Mouse (Mus musculus): ENCODE results near the gene Aagab.
A peak's percentile ranks its signal among the peaks of the same experiment; 100 is the strongest.

Aagab gene

GRCm38 (mm10) chr9:63606594-63606993, 4.1 kb downstream of the Aagab start:
- DNase-seq (ENCODE audit: low read depth, low spot score), result no peak

GRCm38 (mm10) chr9:63608006-63608405, 5.5 kb downstream of the Aagab start:
- DNase-seq (ENCODE audit: low read depth, low spot score), result no peak

- DNase-seq (ENCODE audit: low read depth, low spot score), result no peak
These were observed 6.8 kb downstream of the Aagab start for GRCm38 (mm10) chr9:63609246-63609645.

GRCm38 (mm10) chr9:63609776-63610175, 7.3 kb downstream of the Aagab start:
- DNase-seq (ENCODE audit: low read depth, low spot score), result no peak

DNA sequence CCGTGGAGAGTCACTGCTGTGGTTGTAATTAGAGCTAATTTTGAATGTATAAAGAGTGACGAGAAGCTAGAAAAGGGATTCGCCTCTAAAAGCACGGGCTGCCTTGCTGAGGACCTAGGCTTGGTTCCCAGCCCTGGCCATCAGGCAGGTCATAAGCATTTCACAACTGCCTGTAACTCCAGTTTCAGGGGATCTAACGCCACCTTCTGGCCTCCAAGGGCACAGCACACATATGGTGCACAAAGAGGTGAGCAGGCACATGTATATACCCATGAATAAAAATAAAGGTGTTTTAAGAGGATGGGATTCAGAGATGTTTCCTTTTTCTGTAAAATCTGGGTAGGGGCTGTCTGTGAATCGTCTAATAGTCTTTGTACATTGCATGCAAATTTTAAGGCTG, 7.8 kb downstream of the Aagab start:
- no peak for DNase-seq (ENCODE audit: low read depth, low spot score)

GRCm38 (mm10) chr9:63610841-63611366, 8.4 kb downstream of the Aagab start:
- no peak for DNase-seq (ENCODE audit: low read depth, low spot score)

DNA sequence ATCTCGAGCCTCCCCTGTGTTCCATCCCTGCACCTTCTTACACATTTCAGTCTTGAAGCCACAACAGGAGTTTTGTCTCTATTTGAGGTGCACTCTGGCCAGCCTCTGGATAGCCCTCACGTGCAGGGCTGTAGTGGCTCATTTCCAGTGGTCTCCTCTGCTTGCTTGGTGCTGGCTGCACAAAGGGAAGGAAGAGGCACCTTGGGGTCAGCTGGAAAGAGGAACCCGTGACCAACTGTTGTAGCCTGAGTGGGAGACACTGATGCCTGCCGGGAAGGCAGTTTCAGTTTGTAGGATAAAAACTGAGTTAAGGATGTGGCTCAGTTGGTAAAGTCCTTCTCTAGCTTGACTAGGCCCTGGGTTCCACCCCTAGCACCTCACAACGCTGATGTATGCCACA, 9.5 kb downstream of the Aagab start:
- DNase-seq (ENCODE audit: low read depth, low spot score), result no peak

GRCm38 (mm10) chr9:63612565-63613515, 10.4 kb downstream of the Aagab start:
- no peak for DNase-seq (ENCODE audit: low read depth, low spot score)

DNA sequence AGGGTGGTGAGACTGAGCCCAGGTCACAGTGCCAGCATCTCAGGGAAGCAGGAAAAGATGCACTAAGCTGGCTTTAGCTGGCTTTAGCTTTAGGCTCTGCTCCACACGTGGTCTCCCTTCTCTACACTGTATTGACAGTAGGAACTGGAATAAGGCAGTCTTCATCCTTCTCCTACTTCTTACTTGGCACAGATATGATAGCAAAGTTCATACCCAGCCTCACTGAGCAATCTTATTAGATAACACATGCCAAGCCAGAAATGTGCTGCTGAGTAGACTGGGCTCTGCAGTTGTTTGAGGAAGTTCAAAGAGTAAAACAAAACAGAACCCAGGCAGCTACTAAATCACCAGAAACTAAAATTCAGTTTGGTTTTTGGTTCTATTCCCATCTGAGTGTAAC, 11.1 kb downstream of the Aagab start:
- DNase-seq (ENCODE audit: low read depth, low spot score), result no peak

GRCm38 (mm10) chr9:63614018-63614985, 11.8 kb downstream of the Aagab start:
- DNase-seq (ENCODE audit: low read depth, low spot score), result no peak

DNA sequence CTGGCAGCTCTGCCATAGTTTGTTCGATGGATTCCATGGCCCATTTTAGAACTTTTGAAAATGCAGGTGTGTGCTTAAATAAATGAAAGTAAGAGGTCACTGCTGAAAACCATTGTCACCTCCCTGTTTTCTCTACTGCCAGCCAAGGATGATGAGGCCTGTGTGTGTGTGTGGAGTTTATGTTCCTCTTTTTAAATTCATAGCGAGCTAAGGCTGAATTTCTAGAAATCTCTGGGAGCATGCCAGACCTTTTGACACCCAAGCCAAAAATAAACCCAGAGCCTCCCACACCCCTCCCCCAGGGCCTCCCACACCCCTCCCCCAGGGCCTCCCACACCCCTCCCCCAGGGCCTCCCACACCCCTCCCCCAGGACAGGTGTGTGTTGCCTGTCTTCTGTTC, 15.5 kb downstream of the Aagab start:
- DNase-seq (ENCODE audit: low read depth, low spot score), result no peak

GRCm38 (mm10) chr9:63623895-63624569, 21.6 kb downstream of the Aagab start:
- no peak for DNase-seq (ENCODE audit: low read depth, low spot score)

- no peak for DNase-seq (ENCODE audit: low read depth, low spot score)
These were observed 22.8 kb downstream of the Aagab start for GRCm38 (mm10) chr9:63625090-63625756.

DNA sequence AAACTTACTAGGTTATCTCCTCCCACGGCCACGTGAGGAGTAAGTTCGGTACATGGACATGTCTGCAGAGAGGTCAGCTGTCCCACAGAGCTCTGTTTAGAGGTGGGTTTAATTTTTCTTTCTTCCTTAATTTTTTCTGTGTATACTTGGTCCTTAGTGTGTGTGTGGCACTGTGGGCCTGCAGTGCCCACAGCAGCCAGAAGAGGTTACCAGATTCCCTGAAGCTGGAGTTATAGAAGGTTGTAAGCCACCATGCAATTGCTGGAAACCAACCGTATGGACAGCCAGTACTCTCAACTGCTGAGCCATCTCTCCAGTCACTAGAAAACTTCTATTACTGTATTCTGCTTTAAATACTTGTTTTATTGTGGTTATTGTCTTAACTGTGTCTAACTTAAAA, 29.6 kb downstream of the Aagab start:
- no peak for DNase-seq (ENCODE audit: low read depth, low spot score)

GRCm38 (mm10) chr9:63632924-63633323, 30.5 kb downstream of the Aagab start:
- DNase-seq (ENCODE audit: low read depth, low spot score), result peak; percentile 90

DNA sequence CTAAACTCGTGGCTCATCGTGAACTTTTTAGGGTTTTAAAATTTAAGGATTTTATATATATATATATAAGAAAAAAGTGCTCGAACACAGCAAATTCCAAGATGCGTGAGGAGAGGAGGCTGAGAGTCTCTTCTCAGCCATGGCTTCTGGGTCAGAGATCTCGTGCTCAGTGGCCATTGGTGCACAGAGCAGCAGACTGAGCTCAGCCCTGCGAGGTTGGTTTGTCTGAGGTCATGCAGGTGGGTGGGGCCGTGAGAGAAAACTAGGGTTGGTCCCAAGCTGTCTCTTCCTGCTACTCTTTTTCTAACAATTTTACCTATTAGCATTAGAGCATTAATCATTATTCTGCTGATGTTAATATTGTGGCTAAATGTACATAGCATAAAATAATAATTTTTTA, 30.9 kb downstream of the Aagab start:
- no peak for DNase-seq (ENCODE audit: low read depth, low spot score)

- no peak for DNase-seq (ENCODE audit: low read depth, low spot score)
These were observed 33.7 kb downstream of the Aagab start for GRCm38 (mm10) chr9:63636113-63636512.

DNA sequence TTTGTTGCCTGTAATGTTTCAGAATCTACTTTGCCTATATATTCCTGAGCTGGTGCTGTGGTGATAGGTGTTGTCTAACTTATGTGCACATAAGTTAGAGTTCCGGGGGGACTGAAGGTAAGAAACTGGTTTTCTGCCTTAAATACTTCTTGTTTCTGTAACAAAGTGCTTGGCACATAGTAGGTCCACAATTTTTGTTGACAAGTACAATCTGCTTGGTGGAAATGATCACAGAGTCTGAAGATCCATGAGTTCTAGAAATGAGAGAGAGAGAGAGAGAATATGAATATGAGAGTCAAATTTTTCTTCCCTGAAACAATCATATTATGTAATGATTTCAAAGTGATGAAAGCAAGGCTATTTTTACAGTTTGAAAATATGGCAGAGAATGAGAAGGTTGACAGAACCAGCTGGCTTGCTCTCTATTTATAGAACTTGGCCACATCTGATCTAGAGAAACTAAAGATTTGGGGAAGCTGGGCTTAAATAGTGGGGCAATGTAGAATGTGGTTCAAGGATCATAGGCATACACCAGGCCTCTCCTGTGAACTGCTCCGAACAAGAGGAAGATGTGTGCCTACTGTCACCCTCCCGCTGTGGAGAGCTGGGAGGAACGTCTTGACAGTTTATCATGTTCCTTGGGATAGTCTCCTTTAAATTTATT, 39.7 kb downstream of the Aagab start:
- peak; percentile 84 for DNase-seq (ENCODE audit: low read depth, low spot score)

GRCm38 (mm10) chr9:63644011-63644410, 41.6 kb downstream of the Aagab start:
- no peak for DNase-seq (ENCODE audit: low read depth, low spot score)

DNA sequence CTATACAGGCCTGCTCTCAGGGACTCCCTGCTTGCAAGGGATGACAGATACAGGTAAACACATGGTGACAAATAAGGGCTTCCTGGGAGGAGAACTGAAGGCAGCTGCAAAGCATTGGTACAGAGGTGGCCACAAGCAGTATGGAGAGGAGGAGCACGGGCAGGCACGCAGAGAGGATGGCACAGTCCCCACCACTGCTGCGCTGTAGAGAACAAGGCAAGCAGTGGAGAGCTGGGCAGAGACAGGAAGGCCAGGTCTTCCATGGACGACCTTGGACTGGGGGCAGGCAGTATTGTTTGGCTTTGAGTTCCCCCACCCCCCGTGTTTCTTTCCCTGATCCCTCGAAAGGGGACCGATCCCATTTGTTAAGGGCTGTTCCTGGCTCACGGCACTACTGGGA, 42.6 kb downstream of the Aagab start:
- no peak for DNase-seq (ENCODE audit: low read depth, low spot score)

Data from telencephalon, adult 2 months (tissue).